Mouse (Mus musculus): ENCODE data around the gene 4632433K11Rik.

4632433K11Rik gene

DNA sequence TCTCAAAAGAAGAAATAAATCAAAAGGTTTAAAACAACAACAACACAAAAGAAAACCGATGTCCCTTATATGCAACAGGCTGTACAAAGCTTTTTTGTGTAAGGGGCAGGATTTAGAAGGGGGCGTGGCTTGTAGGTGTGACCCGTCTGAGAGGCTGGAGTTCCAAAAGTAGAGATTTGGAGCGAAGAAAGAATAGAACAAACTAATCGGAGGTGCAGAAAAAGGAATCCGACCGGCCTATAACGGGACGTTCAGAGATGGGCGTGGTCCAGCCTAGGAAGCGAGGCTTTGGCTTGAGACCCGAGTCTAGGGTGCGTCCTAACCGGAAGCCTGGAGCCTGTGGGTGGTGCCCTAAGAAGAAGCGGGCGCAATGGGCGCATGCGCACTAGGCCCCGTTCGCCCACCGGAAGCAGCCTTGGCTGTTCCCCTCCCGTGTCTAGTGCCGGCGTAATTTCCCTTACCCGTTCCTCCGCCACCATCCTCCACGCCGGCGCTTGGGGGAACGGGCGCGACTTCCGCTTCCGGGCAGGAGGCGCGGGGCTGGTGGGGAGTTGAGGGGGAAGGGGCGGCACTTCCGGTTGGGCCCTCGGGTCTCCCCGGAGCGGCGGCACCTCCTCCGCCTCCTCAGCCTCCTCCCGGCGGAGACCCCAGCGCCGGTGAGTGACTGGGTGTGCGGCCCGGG, 13.8 kb upstream of the 4632433K11Rik start, which contains the start of the genes Zfp865 and Ccdc106:
Zfp865 (plus strand) TSS at position 377 of the 682 bp plus-strand sequence.
Ccdc106 (plus strand) TSS at position 554 of the 682 bp plus-strand sequence.
- DNase-seq: peak; percentile 99

GRCm38 (mm10) chr7:5020685-5021084, 13.2 kb upstream of the 4632433K11Rik start:
- DNase-seq: peak; percentile 73

- DNase-seq: no peak
Observed at GRCm38 (mm10) chr7:5021197-5021596, 12.7 kb upstream of the 4632433K11Rik start.

DNA sequence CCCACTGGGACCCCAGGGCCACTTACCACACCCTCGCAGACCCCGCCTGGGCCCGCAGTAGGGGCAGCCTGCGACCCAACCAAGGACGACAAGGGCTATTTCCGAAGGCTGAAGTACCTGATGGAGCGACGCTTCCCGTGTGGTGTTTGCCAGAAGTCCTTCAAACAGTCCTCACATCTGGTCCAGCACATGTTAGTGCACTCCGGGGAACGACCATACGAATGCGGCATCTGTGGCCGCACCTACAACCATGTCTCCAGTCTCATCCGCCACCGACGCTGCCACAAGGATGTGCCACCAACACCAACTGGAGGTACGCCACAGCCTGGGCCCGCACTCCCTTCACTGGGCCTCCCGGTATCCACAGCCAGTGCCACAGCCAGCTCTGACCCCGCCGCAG, 4.4 kb upstream of the 4632433K11Rik start:
- peak; percentile 29 for DNase-seq

- peak; percentile 10 for DNase-seq
Observed at GRCm38 (mm10) chr7:5029946-5030345, 4.0 kb upstream of the 4632433K11Rik start.

GRCm38 (mm10) chr7:5030554-5031275, 3.2 kb upstream of the 4632433K11Rik start:
- peak; percentile 32 for DNase-seq

DNA sequence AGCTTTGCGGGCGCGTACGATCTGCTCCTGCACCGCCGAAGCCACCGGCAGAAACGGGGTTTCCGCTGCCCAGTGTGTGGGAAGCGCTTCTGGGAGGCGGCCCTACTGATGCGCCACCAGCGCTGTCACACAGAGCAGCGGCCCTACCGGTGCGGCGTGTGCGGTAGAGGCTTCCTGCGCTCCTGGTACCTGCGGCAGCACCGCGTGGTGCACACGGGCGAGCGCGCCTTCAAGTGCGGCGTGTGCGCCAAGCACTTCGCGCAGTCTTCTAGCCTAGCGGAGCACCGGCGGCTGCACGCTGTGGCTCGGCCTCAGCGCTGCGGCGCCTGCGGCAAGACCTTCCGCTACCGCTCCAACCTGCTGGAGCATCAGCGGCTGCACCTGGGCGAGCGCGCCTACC, 2.4 kb upstream of the 4632433K11Rik start:
- DNase-seq: peak; percentile 25

DNA sequence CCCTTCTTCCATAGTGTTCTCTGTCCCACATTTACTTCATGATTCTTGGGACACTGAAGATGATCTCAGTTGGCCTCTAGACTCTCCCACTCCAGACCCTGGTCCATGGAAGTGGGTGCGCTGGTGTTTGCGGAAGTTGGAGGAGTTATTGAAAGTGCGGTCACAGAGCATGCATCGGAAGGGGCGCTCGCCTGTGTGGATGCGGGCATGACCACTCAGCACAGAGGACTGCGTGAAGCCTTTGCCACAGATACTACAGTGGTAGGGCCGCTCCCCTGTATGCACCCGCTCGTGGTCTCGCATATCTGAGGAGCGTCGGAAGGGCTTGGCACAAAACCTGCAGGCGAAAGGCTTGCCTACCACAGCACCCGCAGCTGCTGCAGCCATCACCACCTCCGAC, 1.7 kb downstream of the 4632433K11Rik start:
- peak; percentile 39 for DNase-seq

- peak; percentile 43 for DNase-seq
Observed at GRCm38 (mm10) chr7:5036136-5036535, 2.2 kb downstream of the 4632433K11Rik start.

- peak; percentile 37 for DNase-seq
Observed at GRCm38 (mm10) chr7:5037026-5037425, 3.1 kb downstream of the 4632433K11Rik start.

GRCm38 (mm10) chr7:5037467-5037866, 3.5 kb downstream of the 4632433K11Rik start:
- no peak for DNase-seq

GRCm38 (mm10) chr7:5038109-5038732, 4.3 kb downstream of the 4632433K11Rik start, which contains the start of gene Zfp784:
Gene Zfp784 (minus strand): TSS chr7:5038446.
- DNase-seq: peak; percentile 96

- no peak for DNase-seq
Observed at GRCm38 (mm10) chr7:5038940-5039339, 5.0 kb downstream of the 4632433K11Rik start.

GRCm38 (mm10) chr7:5044981-5045380, 11.1 kb downstream of the 4632433K11Rik start:
- DNase-seq: no peak

DNA sequence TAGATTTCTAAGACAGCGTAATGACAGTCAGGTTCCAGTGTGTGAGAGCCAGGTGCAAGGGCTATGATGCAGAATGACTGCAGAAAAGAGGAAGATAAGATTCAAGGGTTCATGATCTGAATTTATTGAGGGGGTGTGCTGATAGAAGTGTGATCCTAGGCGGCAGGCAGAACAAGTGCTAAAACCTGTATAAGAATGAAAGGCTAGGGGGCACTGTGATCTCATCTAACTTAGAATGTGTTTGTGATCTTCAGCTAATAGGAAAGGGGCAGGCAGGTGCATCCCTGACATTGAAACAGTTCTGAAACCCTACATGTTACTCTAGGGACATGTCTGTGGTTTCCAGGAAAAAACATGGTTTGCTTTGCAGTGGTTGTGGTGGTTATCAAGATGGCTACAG, 12.2 kb downstream of the 4632433K11Rik start:
- DNase-seq: no peak

DNA sequence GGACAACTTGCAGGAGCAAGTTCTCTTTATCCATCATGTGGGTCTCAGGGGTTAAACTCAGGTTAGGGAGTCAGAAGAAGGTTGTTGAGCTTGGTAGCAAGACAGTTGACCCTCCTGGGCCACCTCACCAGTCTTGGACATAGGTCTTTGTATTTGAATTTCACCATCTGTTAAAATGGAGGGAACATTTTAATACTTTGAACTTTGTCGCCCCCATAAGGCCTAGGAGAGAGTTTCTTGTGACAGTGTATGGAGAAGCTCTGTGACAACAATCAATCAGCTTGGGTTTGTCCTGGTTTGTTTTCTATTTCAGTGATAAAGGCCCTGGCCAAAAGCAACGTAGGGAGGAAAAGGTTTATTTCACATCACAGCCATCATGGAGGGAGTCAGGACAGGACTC, 13.4 kb downstream of the 4632433K11Rik start:
- DNase-seq: peak; percentile 34

GRCm38 (mm10) chr7:5051193-5052192, 17.6 kb downstream of the 4632433K11Rik start, which contains the start of gene Zfp580:
Gene Zfp580 (plus strand): TSS chr7:5051538.
- peak; percentile 86 for DNase-seq

GRCm38 (mm10) chr7:5052438-5052837, 18.5 kb downstream of the 4632433K11Rik start:
- DNase-seq: no peak

GRCm38 (mm10) chr7:5052931-5053343, 19.0 kb downstream of the 4632433K11Rik start:
- DNase-seq: peak; percentile 62

GRCm38 (mm10) chr7:5053456-5054179, 19.7 kb downstream of the 4632433K11Rik start:
- DNase-seq: peak; percentile 50

- peak; percentile 78 for DNase-seq
Observed at GRCm38 (mm10) chr7:5056651-5057263, 22.8 kb downstream of the 4632433K11Rik start.
